Mouse (Mus musculus): ENCODE data around the gene Eif5a.

- TF ChIP-seq CTCF (IDR thresholded peaks at IDR 0.05; ENCODE audit: low read depth, low read length) (no peak), POLR2A (IDR thresholded peaks at IDR 0.05; ENCODE audit: borderline replicate concordance, low read depth, low read length) (no peak)
Measured at GRCm38 (mm10) chr11:69970222-69970621, 48.5 kb upstream of the Eif5a start.

Data from bone marrow macrophage, adult 2 months (primary cell).